Mouse (Mus musculus) kidney, adult 2 months (tissue): ENCODE results near the gene Sirt1. TPM values are rescaled to one million over a fixed set of nuclear protein-coding genes. Genes with fewer than 3 reads are reported as not detected.

ENCODE experiments used
- DNase-seq: peaks from one replicate; pipeline ENCODE4 v3.0.0; 2021
- H3K27ac ChIP-seq: fragments of 200-500 bp; 2 replicates; pipeline ENCODE4 v1.5.1; 2012; ENCODE audit warnings: low read depth, low read length, control low read depth, inconsistent platforms; ENCODE audit not compliant: insufficient read depth
- H3K27me3 ChIP-seq: fragments of 200-500 bp; replicated peaks from 2 replicates; pipeline ENCODE4 v1.6.1; 2012; ENCODE audit warnings: mild to moderate bottlenecking, moderate library complexity, low read length, inconsistent platforms; ENCODE audit not compliant: control insufficient read depth, insufficient read depth
- H3K36me3 ChIP-seq: fragments of 200-500 bp; 2 replicates; pipeline ENCODE4 v1.6.1; 2012; ENCODE audit warnings: mild to moderate bottlenecking, moderate library complexity, low read length, inconsistent platforms; ENCODE audit not compliant: control insufficient read depth, insufficient read depth
- H3K4me1 ChIP-seq: fragments of 200-500 bp; 2 replicates; pipeline ENCODE4 v1.6.1; 2011; ENCODE audit warnings: low read length; ENCODE audit not compliant: control insufficient read depth, insufficient read depth
- H3K4me3 ChIP-seq: fragments of 200-500 bp; 2 replicates; pipeline ENCODE4 v1.5.1; 2011; ENCODE audit warnings: mild to moderate bottlenecking, low read depth, low read length, control low read depth; ENCODE audit not compliant: insufficient read depth
- CTCF ChIP-seq: fragments of 200-500 bp; conservative IDR thresholded peaks from 2 replicates; pipeline ENCODE4 v1.5.1; 2011; ENCODE audit warnings: low read depth, mild to moderate bottlenecking, control low read depth, low read length, moderate library complexity, mixed read lengths; ENCODE audit not compliant: insufficient read depth, insufficient read length
- POLR2A ChIP-seq: fragments of 200-500 bp; IDR thresholded peaks from one replicate; pipeline ENCODE4 v1.6.1; 2011; ENCODE audit warnings: low read depth, low read length, control low read depth
- WGBS: fragments of 180-500 bp; shearing (Covaris S2); methylation state at CpG from one replicate; pipeline ENCODE4 v1.1.7; 2018; 5-methylcytosine and 5-hydroxymethylcytosine counted together
- polyA plus RNA-seq: library from polyadenylated mRNA; depleted of rRNA; stranded (reverse); fragments of >200 nt; gene quantifications from 2 replicates; pipeline ENCODE4 v1.2.3, GENCODE M21; 2012

Sirt1 gene
- polyA plus RNA-seq, 1 experiment = 4.6 TPM

GRCm38 (mm10) chr10:63382372-63383279 lies 1.1 kb upstream of the Sirt1 start, which contains the start of gene Dnajc12:
Dnajc12 (plus strand) TSS chr10:63382443.
- Histone ChIP-seq H3K27me3 (no peaks in the 10 kb centered on the region), H3K4me3 (peak within 1 kb of the TSS; percentile 84), H3K27ac (peak within 1 kb of the TSS; percentile 81), H3K36me3 (no peaks in the 10 kb centered on the region), H3K4me1 (no peaks in the 10 kb centered on the region)
- TF ChIP-seq CTCF (peak; percentile 89), POLR2A (peak; percentile 86)
- under 1% methylated on average over 28 of the region's 28 CpGs for WGBS
- peak; percentile 95 for DNase-seq

GRCm38 (mm10) chr10:63378948-63379680 lies 2.4 kb downstream of the Sirt1 start:
- Histone ChIP-seq H3K4me3 (no peak overlapping the region), H3K36me3 (no peaks in the 10 kb centered on the region), H3K27ac (no peak overlapping the region), H3K4me1 (no peaks in the 10 kb centered on the region), H3K27me3 (no peaks in the 10 kb centered on the region)
- no peak for DNase-seq
- TF ChIP-seq POLR2A (no peak), CTCF (no peak)
- 63% methylated on average over 6 of the region's 6 CpGs for WGBS

- Histone ChIP-seq H3K27me3 (no peaks in the 10 kb centered on the region), H3K36me3 (no peaks in the 10 kb centered on the region), H3K4me3 (no peak overlapping the region), H3K4me1 (no peaks in the 10 kb centered on the region), H3K27ac (no peak overlapping the region)
- TF ChIP-seq POLR2A (no peak), CTCF (peak; percentile 59)
- WGBS = 16% methylated on average over 9 of the region's 9 CpGs
- peak; percentile 71 for DNase-seq
These were observed 4.0 kb downstream of the Sirt1 start for GRCm38 (mm10) chr10:63377468-63377867.

- Histone ChIP-seq H3K27ac (no peak overlapping the region), H3K27me3 (no peaks in the 10 kb centered on the region), H3K4me1 (no peaks in the 10 kb centered on the region), H3K4me3 (no peak overlapping the region), H3K36me3 (no peaks in the 10 kb centered on the region)
- no peak for DNase-seq
- WGBS = 91% methylated on average over 5 of the region's 5 CpGs
- TF ChIP-seq POLR2A (no peak), CTCF (no peak)
These were observed 5.2 kb downstream of the Sirt1 start for GRCm38 (mm10) chr10:63376303-63376702.

GRCm38 (mm10) chr10:63368041-63368440 lies 13.5 kb downstream of the Sirt1 start:
- DNase-seq = no peak
- 70% methylated on average over 3 of the region's 3 CpGs for WGBS
- TF ChIP-seq CTCF = no peak
- no peak for TF ChIP-seq POLR2A

GRCm38 (mm10) chr10:63367386-63367785 lies 14.1 kb downstream of the Sirt1 start:
- no peaks in the 10 kb centered on the region for H3K27me3 ChIP-seq
- no peak overlapping the region for H3K4me3 ChIP-seq
- no peaks in the 10 kb centered on the region for H3K36me3 ChIP-seq
- no peak overlapping the region for H3K27ac ChIP-seq
- WGBS = 59% methylated on average over 6 of the region's 6 CpGs
- no peak for TF ChIP-seq CTCF
- TF ChIP-seq POLR2A = no peak
- DNase-seq = peak; percentile 70
- H3K4me1 ChIP-seq = no peaks in the 10 kb centered on the region

More at GRCm38 (mm10) chr10:63368041-63368440, 13.5 kb downstream of the Sirt1 start:
- Histone ChIP-seq H3K27me3 (no peaks in the 10 kb centered on the region), H3K36me3 (no peaks in the 10 kb centered on the region), H3K27ac (no peak overlapping the region), H3K4me1 (no peaks in the 10 kb centered on the region), H3K4me3 (no peak overlapping the region)
